Mouse (Mus musculus): ENCODE data around the gene Polm. TPM values are rescaled to one million over a fixed set of nuclear protein-coding genes. Genes with fewer than 3 reads are reported as not detected.

Gene Polm
- polyA plus RNA-seq, 1 experiment: 18.9 TPM

GRCm38 (mm10) chr11:5802457-5803217 lies 35.2 kb downstream of the Polm start:
- DNase-seq (ENCODE audit: low read depth): no peak
- TF ChIP-seq POLR2A (IDR thresholded peaks at IDR 0.05; ENCODE audit: borderline replicate concordance, extremely low read depth, insufficient read depth, insufficient read length, poor library complexity, severe bottlenecking) (no peak), CTCF (IDR thresholded peaks at IDR 0.05; ENCODE audit: borderline replicate concordance, extremely low read depth, insufficient read depth, insufficient read length) (no peak)

GRCm38 (mm10) chr11:5802005-5802404 lies 35.8 kb downstream of the Polm start:
- TF ChIP-seq CTCF (IDR thresholded peaks at IDR 0.05; ENCODE audit: borderline replicate concordance, extremely low read depth, insufficient read depth, insufficient read length) (no peak), POLR2A (IDR thresholded peaks at IDR 0.05; ENCODE audit: borderline replicate concordance, extremely low read depth, insufficient read depth, insufficient read length, poor library complexity, severe bottlenecking) (no peak)
- no peak for DNase-seq (ENCODE audit: low read depth)

DNA sequence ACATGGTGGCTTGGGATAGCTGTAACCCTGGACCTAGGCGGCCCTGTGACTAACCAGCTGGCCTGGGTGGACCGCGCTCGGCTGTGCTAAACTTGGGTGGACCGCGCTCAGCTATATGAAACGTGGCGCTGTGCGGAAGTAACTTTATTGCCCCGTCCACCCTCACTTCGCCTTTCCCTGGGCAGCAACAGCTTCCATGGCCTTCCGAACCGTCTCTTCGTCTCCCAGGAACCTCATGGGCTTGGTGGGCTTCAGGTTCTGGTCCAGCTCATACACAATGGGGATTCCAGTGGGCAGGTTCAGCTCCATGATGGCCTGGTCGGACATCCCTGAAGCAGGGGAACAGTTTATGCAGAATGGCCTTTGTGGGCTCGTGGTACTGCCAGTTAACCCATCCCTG lies 36.3 kb downstream of the Polm start:
- TF ChIP-seq POLR2A (IDR thresholded peaks at IDR 0.05; ENCODE audit: borderline replicate concordance, extremely low read depth, insufficient read depth, insufficient read length, poor library complexity, severe bottlenecking): no peak
- TF ChIP-seq CTCF (IDR thresholded peaks at IDR 0.05; ENCODE audit: borderline replicate concordance, extremely low read depth, insufficient read depth, insufficient read length): no peak
- DNase-seq (ENCODE audit: low read depth): no peak

DNA sequence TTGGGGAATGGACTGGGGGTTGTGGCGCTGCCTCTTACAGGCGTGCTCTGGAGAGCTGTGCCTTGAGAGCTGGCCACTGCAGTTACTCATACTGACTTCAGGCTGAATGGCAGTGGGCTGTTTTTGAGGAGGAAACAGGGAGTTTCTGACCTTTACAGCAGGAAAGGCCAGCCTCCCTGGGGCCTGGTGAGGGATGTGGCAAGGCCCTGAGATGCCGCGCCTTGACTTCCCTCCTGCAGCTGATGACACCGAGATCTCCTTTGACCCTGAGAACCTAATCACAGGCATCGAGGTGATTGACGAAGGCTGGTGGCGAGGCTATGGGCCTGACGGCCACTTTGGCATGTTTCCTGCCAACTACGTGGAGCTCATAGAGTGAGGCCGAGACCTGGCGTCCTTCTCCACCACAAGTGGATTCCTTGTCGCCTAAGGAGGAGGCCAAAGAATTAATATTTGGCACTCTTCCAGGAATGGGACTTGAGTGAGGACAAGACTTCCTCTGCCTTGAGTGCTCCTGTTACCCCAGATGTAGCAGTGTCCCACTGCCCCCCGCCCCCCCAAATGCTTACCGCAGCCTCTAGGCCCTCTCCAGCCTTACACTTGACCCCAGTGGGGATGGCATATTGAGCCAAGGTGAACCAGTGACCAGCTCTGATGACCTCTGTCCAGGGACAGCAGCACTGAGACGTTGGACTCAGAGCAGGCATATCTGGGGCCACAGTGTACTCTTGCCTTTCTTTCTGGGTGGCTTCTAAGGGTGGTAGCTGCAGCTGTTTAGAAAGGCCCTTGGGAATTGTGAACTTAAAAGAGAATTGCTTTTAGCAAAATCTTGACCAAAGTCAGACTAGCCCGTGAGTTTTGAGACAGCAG lies 38.0 kb downstream of the Polm start:
- TF ChIP-seq POLR2A (IDR thresholded peaks at IDR 0.05; ENCODE audit: borderline replicate concordance, extremely low read depth, insufficient read depth, insufficient read length, poor library complexity, severe bottlenecking) (no peak), CTCF (IDR thresholded peaks at IDR 0.05; ENCODE audit: borderline replicate concordance, extremely low read depth, insufficient read depth, insufficient read length) (no peak)

DNA sequence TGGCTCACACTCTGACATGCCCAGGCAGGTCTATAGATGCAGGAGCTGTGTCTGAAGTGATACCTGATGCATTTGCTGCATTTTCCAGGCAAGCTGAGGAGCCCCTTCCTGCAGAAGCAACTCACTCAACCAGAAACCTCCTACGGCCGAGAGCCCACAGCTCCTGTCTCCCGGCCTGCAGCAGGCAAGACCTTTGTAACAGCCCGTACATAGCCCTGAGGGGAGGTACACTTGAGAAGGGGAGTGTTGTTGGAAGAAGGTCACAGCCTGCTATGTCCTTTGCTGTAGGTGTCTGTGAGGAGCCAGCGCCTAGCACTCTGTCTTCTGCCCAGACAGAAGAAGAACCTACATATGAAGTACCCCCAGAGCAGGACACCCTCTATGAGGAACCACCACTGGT lies 39.9 kb downstream of the Polm start:
- TF ChIP-seq CTCF (IDR thresholded peaks at IDR 0.05; ENCODE audit: borderline replicate concordance, extremely low read depth, insufficient read depth, insufficient read length) (no peak), POLR2A (IDR thresholded peaks at IDR 0.05; ENCODE audit: borderline replicate concordance, extremely low read depth, insufficient read depth, insufficient read length, poor library complexity, severe bottlenecking) (no peak)
- no peak for DNase-seq (ENCODE audit: low read depth)

More for the DNA sequence above, 38.0 kb downstream of the Polm start:
- DNase-seq (ENCODE audit: low read depth): no peak

DNA sequence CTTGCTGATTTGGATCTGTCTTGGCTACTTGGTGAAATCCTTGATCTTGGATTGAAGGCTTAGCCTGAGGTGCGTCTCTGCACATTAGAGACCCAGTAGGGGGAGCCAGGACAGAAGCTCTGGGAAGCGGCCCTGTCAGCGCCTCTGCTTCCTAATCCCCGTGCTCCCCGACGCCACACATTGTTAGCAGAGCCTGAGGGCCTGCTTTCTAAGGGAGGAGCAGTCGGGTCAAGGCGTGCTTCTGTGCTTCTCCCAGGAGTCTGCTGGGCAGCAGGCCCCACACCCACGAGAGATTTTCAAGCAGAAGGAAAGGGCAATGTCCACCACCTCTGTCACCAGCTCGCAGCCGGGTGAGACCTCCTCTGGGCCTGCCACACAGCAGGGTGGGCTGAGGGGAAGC lies 40.4 kb downstream of the Polm start:
- DNase-seq (ENCODE audit: low read depth): no peak
- no peak for TF ChIP-seq CTCF (IDR thresholded peaks at IDR 0.05; ENCODE audit: borderline replicate concordance, extremely low read depth, insufficient read depth, insufficient read length)
- TF ChIP-seq POLR2A (IDR thresholded peaks at IDR 0.05; ENCODE audit: borderline replicate concordance, extremely low read depth, insufficient read depth, insufficient read length, poor library complexity, severe bottlenecking): no peak

GRCm38 (mm10) chr11:5796939-5797338 lies 40.9 kb downstream of the Polm start:
- TF ChIP-seq CTCF (IDR thresholded peaks at IDR 0.05; ENCODE audit: borderline replicate concordance, extremely low read depth, insufficient read depth, insufficient read length) (no peak), POLR2A (IDR thresholded peaks at IDR 0.05; ENCODE audit: borderline replicate concordance, extremely low read depth, insufficient read depth, insufficient read length, poor library complexity, severe bottlenecking) (no peak)
- DNase-seq (ENCODE audit: low read depth): no peak

DNA sequence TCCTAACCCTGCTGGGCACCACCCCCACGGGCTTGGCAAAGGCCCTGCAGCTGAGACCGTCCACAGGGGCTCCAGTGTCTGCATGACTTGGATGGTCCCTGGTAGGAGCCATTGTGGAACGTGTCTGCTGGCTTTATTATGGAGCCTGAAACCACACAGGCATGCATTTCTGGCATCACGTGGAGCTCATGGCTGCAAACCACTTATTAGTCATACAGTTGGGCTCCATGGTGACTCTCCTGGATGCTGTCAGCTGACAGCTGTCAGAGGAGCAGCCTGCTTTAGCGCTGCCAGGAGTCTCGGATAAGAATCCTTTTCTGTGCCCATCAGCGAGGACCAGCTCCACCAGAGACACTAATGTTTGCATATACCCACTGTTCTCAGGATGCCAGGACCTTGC lies 42.1 kb downstream of the Polm start:
- peak; percentile 49 for DNase-seq (ENCODE audit: low read depth)
- no peak for TF ChIP-seq POLR2A (IDR thresholded peaks at IDR 0.05; ENCODE audit: borderline replicate concordance, extremely low read depth, insufficient read depth, insufficient read length, poor library complexity, severe bottlenecking)
- TF ChIP-seq CTCF (IDR thresholded peaks at IDR 0.05; ENCODE audit: borderline replicate concordance, extremely low read depth, insufficient read depth, insufficient read length): no peak

- DNase-seq (ENCODE audit: low read depth): no peak
- no peak for TF ChIP-seq CTCF (IDR thresholded peaks at IDR 0.05; ENCODE audit: borderline replicate concordance, extremely low read depth, insufficient read depth, insufficient read length)
- TF ChIP-seq POLR2A (IDR thresholded peaks at IDR 0.05; ENCODE audit: borderline replicate concordance, extremely low read depth, insufficient read depth, insufficient read length, poor library complexity, severe bottlenecking): no peak
These were observed 42.5 kb downstream of the Polm start for GRCm38 (mm10) chr11:5795290-5795689.

GRCm38 (mm10) chr11:5790431-5790830 lies 47.4 kb downstream of the Polm start:
- no peak for DNase-seq (ENCODE audit: low read depth)
- no peak for TF ChIP-seq POLR2A (IDR thresholded peaks at IDR 0.05; ENCODE audit: borderline replicate concordance, extremely low read depth, insufficient read depth, insufficient read length, poor library complexity, severe bottlenecking)
- no peak for TF ChIP-seq CTCF (IDR thresholded peaks at IDR 0.05; ENCODE audit: borderline replicate concordance, extremely low read depth, insufficient read depth, insufficient read length)

GRCm38 (mm10) chr11:5789754-5790333 lies 48.0 kb downstream of the Polm start:
- TF ChIP-seq POLR2A (IDR thresholded peaks at IDR 0.05; ENCODE audit: borderline replicate concordance, extremely low read depth, insufficient read depth, insufficient read length, poor library complexity, severe bottlenecking) (no peak), CTCF (IDR thresholded peaks at IDR 0.05; ENCODE audit: borderline replicate concordance, extremely low read depth, insufficient read depth, insufficient read length) (no peak)
- no peak for DNase-seq (ENCODE audit: low read depth)

Measured in brain, embryonic 14.5 days (tissue).